Mouse (Mus musculus): ENCODE data around the gene Elmo3. TPM values are rescaled to one million over a fixed set of nuclear protein-coding genes. Genes with fewer than 3 reads are reported as not detected.
A peak's percentile ranks its signal among the peaks of the same experiment; 100 is the strongest.

Gene Elmo3
- polyA plus RNA-seq, 1 experiment from 2014 or later, result 2.1 TPM

DNA sequence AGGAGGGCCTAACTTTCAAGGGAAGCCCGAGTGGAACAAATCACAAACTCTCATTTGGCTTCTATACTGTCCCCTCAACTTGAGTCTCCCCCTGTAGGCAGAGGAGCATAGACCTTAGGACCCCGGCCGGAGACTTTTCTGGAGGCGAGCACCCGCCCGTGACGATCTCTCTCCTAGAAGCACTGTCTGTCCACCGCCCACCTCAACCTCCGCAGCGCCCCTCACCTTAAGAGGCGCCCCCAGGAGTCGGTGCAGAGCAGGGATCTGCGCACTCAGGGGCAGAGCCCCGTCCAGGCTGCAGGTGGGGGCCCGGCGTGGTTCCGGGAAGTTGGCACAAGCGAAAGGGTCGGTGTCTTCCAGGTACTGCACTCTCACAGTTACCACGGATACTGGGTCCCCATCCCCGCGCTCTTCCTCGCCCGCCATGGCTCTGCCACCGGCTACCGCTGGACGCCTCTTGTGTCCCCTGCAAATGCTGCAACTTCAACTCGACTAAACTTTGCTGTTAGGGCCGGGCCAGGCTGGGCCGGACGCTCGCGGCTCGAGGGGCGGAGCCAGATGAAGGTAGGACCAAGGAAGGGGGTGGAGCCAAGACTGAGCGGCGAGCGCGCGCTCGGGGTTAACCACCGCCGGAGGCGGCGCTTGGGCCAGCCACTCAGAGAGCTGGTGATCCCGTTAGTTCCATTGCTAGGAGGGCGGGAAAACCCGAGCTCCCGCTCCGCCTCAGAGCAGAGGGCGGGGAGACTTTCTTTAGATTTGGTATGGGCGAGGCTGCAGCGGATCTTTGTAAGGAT lies 42.2 kb downstream of the Elmo3 start, which contains the start of gene Fhod1:
Fhod1 (minus strand) TSS at position 526 of the 794 bp plus-strand sequence.
- peak within 1 kb of the TSS; percentile 79 for H3K9ac ChIP-seq
- peak within 1 kb of the TSS; percentile 95 for H3K4me2 ChIP-seq
- peaks cover 65% of the 10 kb centered on the region for H3K27me3 ChIP-seq
- peak; percentile 87 for DNase-seq
- ATAC-seq (ENCODE audit: low read depth), result peak; percentile 90
- peaks cover 62% of the 10 kb centered on the region for H3K4me1 ChIP-seq (replicated peaks)
- peak within 1 kb of the TSS; percentile 60 for H3K27ac ChIP-seq
- no peaks in the 10 kb centered on the region for H3K9me3 ChIP-seq (replicated peaks)
- WGBS (ENCODE audit: insufficient replicate concordance), result under 1% methylated on average over 53 of the region's 53 CpGs
- H3K36me3 ChIP-seq, result no peaks in the 10 kb centered on the region
- H3K4me3 ChIP-seq (replicated peaks), result peak within 1 kb of the TSS; percentile 72

DNA sequence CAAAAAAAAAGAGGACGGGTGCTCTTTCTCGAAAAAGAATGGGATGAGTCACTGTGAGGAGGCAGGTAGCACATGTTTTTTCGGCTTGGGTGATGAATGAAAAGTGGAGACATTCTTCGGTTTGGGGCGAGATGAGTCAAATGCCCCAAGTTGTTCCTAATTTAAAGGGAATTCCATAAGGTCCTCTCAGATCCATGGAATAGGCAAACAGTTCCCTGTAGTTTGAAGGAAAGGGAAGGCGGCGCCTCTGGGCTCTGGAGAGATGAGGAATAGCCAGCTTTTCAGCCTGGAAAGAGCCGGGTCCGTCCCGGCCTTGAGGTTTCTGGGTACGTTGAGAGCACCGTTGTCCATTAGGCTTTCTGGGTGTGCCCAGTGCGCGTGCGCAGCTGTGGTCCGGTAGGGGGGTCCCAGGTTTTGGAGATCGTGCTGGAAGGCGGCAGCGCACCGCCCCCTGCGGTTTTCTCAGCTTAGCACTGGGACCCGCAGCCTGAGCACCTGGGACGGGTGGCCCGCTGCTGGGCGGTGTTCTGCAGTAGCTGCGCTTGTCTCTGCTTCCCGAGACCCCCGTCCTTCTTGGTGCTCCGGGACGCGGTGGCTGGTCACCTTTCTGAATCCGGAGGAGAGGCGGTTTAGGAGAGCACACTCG lies 43.2 kb downstream of the Elmo3 start, which contains the start of gene Slc9a5:
Slc9a5 (plus strand) TSS at position 394 of the 646 bp plus-strand sequence.
- no peaks in the 10 kb centered on the region for H3K36me3 ChIP-seq
- H3K4me3 ChIP-seq (replicated peaks), result peak within 1 kb of the TSS; percentile 72
- no peaks in the 10 kb centered on the region for H3K9me3 ChIP-seq (replicated peaks)
- no peak for DNase-seq
- under 1% methylated on average over 34 of the region's 34 CpGs for WGBS (ENCODE audit: insufficient replicate concordance)
- peak within 1 kb of the TSS; percentile 95 for H3K4me2 ChIP-seq
- peaks cover 74% of the 10 kb centered on the region for H3K27me3 ChIP-seq
- no peak within 1 kb of the TSS; the same call in 1 of the 2 replicates for H3K27ac ChIP-seq
- H3K4me1 ChIP-seq (replicated peaks), result peaks cover 54% of the 10 kb centered on the region
- no peak for ATAC-seq (ENCODE audit: low read depth)
- peak within 1 kb of the TSS; percentile 79 for H3K9ac ChIP-seq

DNA sequence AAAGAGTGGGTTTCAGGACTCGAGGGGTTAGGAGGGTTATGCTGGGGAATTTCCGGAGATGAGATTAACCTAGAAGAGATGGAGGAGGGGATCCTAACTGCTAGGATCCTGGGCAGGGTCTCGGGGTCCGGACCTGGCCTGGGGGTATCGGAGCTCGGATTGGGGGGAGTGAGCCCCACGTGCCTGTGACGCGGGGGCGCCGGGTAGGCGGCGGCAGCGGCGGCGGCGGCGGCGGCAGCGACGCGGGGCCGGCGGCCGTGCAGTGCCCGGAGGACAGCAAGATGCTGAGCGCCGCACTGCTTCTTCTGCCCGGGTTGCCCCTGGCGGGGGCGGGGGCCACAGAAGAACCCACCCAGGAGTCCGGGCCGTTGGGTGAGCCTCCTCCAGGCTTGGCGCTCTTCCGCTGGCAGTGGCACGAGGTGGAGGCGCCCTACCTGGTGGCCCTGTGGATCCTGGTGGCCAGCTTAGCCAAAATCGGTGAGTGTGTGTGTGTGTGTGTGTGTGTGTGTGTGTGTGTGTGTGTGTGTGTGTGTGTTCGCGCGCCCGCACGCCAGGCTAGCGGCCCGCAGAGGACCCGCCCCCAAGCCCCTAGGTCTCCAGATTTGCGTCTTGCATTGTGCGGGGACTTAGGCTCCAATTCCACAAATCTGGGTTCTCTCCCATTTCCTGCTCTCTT lies 43.8 kb downstream of the Elmo3 start:
- peak overlapping the region; percentile 95 for H3K4me2 ChIP-seq
- H3K27ac ChIP-seq, result no peak overlapping the region
- peak overlapping the region; percentile 51 for H3K9ac ChIP-seq
- no peaks in the 10 kb centered on the region for H3K36me3 ChIP-seq
- H3K4me3 ChIP-seq (replicated peaks), result peak overlapping the region; percentile 72
- H3K9me3 ChIP-seq (replicated peaks), result no peaks in the 10 kb centered on the region
- no peak for ATAC-seq (ENCODE audit: low read depth)
- peaks cover 50% of the 10 kb centered on the region for H3K4me1 ChIP-seq (replicated peaks)
- 1% methylated on average over 38 of the region's 48 CpGs for WGBS (ENCODE audit: insufficient replicate concordance)
- peaks cover 77% of the 10 kb centered on the region for H3K27me3 ChIP-seq
- DNase-seq, result no peak

- H3K27me3 ChIP-seq, result peaks cover 77% of the 10 kb centered on the region
- 54% methylated on average over 7 of the region's 7 CpGs for WGBS (ENCODE audit: insufficient replicate concordance)
- H3K4me3 ChIP-seq (replicated peaks), result no peak overlapping the region
- peaks cover 40% of the 10 kb centered on the region for H3K4me1 ChIP-seq (replicated peaks)
- ATAC-seq (ENCODE audit: low read depth), result no peak
- no peak overlapping the region for H3K9ac ChIP-seq
- no peak overlapping the region for H3K4me2 ChIP-seq
- DNase-seq, result no peak
- no peaks in the 10 kb centered on the region for H3K36me3 ChIP-seq
- no peak overlapping the region for H3K27ac ChIP-seq
- no peaks in the 10 kb centered on the region for H3K9me3 ChIP-seq (replicated peaks)
Observed at GRCm38 (mm10) chr8:105350186-105350585, 44.8 kb downstream of the Elmo3 start.

DNA sequence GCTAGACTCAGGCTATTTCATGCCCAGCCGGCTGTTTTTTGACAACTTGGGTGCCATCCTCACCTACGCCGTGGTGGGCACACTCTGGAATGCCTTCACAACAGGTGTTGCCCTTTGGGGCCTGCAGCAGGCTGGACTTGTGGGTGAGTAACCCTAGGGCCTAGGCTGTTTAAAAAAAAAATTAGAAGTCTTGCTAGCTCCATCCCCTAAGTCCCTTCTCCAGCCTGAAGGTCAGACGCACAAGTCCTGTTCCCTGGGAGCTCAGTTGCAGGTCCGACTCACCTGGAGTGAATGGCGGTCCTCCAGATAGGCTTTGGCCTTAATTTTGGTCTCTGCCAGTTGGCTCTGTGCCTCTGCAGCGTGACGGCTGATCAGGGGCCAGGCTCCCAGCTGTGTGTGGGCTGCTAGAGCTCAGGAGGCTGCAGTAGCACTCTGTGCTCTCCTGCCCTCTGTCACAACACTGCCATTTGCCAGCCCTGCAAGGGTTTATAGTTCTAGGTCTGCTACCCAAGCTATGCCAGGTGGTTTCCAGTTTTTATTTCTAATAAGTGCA lies 48.3 kb downstream of the Elmo3 start:
- Histone ChIP-seq H3K36me3 (no peaks in the 10 kb centered on the region), H3K9me3 (replicated peaks) (no peaks in the 10 kb centered on the region), H3K4me2 (no peak overlapping the region), H3K4me3 (replicated peaks) (no peak overlapping the region), H3K9ac (no peak overlapping the region), H3K27me3 (peaks cover 50% of the 10 kb centered on the region), H3K27ac (no peak overlapping the region), H3K4me1 (replicated peaks) (peaks cover 9% of the 10 kb centered on the region)
- WGBS (ENCODE audit: insufficient replicate concordance), result 78% methylated on average over 8 of the region's 8 CpGs
- DNase-seq (no peak), ATAC-seq (ENCODE audit: low read depth) (no peak)

DNA sequence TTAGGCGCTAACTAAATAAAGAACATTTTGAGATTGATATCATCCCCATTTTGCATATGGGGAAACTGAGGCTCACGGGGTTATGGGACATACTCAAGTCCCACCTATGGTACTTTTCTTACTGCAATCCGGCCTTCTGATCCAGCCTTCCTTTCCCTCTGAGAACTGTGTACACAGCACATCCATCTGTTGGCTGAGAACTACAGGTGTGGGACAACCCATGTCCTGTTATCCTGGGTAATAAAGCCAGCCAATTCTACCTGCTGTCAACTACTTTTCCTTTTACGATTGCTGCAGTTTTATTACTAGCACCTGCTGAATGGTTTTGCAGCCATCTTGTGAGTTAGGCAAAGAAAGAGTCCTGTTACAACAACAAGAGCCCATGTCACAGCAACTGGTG lies 49.1 kb downstream of the Elmo3 start:
- no peak overlapping the region for H3K27ac ChIP-seq
- H3K9ac ChIP-seq, result no peak overlapping the region
- no peaks in the 10 kb centered on the region for H3K36me3 ChIP-seq
- no peak overlapping the region for H3K4me3 ChIP-seq (replicated peaks)
- 0 out of 2 replicates have a peak, but pooled peaks cover 1% of the 10 kb centered on the region for H3K4me1 ChIP-seq (replicated peaks)
- WGBS (ENCODE audit: insufficient replicate concordance), result 70% methylated on average over 4 of the region's 4 CpGs
- DNase-seq, result no peak
- no peaks in the 10 kb centered on the region for H3K9me3 ChIP-seq (replicated peaks)
- peaks cover 49% of the 10 kb centered on the region for H3K27me3 ChIP-seq
- H3K4me2 ChIP-seq, result no peak overlapping the region
- no peak for ATAC-seq (ENCODE audit: low read depth)

- WGBS (ENCODE audit: insufficient replicate concordance), result 40% methylated on average over 26 of the region's 26 CpGs
- Histone ChIP-seq H3K36me3 (no peaks in the 10 kb centered on the region), H3K4me3 (replicated peaks) (no peak overlapping the region), H3K4me1 (replicated peaks) (no peaks in the 10 kb centered on the region), H3K27me3 (peaks cover 40% of the 10 kb centered on the region), H3K9me3 (replicated peaks) (no peaks in the 10 kb centered on the region), H3K27ac (no peak overlapping the region), H3K4me2 (no peak overlapping the region), H3K9ac (no peak overlapping the region)
- ATAC-seq (ENCODE audit: low read depth) (peak; percentile 20; the same call in 1 of the 2 replicates), DNase-seq (no peak)
Observed at GRCm38 (mm10) chr8:105355179-105356024, 50.0 kb downstream of the Elmo3 start.

- H3K9me3 ChIP-seq (replicated peaks), result no peaks in the 10 kb centered on the region
- 80% methylated on average over 14 of the region's 14 CpGs for WGBS (ENCODE audit: insufficient replicate concordance)
- no peaks in the 10 kb centered on the region for H3K4me1 ChIP-seq (replicated peaks)
- DNase-seq (no peak), ATAC-seq (ENCODE audit: low read depth) (no peak)
- no peak overlapping the region for H3K9ac ChIP-seq
- no peak overlapping the region for H3K27ac ChIP-seq
- H3K4me2 ChIP-seq, result no peak overlapping the region
- no peak overlapping the region for H3K4me3 ChIP-seq (replicated peaks)
- H3K36me3 ChIP-seq, result no peaks in the 10 kb centered on the region
- H3K27me3 ChIP-seq, result peaks cover 27% of the 10 kb centered on the region
Observed at GRCm38 (mm10) chr8:105356681-105357080, 51.3 kb downstream of the Elmo3 start.

GRCm38 (mm10) chr8:105359208-105359607 lies 53.8 kb downstream of the Elmo3 start:
- Histone ChIP-seq H3K27ac (no peak overlapping the region), H3K4me1 (replicated peaks) (no peaks in the 10 kb centered on the region), H3K9me3 (replicated peaks) (no peaks in the 10 kb centered on the region), H3K36me3 (no peaks in the 10 kb centered on the region), H3K4me3 (replicated peaks) (no peak overlapping the region), H3K27me3 (peaks cover 7% of the 10 kb centered on the region; the same call in 1 of the 2 replicates), H3K9ac (no peak overlapping the region), H3K4me2 (no peak overlapping the region)
- ATAC-seq (ENCODE audit: low read depth) (no peak), DNase-seq (no peak)
- 70% methylated on average over 15 of the region's 15 CpGs for WGBS (ENCODE audit: insufficient replicate concordance)

- ATAC-seq (ENCODE audit: low read depth) (no peak), DNase-seq (no peak)
- peaks cover 7% of the 10 kb centered on the region; the same call in 1 of the 2 replicates for H3K27me3 ChIP-seq
- no peaks in the 10 kb centered on the region for H3K36me3 ChIP-seq
- H3K27ac ChIP-seq, result no peak overlapping the region
- H3K4me2 ChIP-seq, result no peak overlapping the region
- no peak overlapping the region for H3K9ac ChIP-seq
- WGBS (ENCODE audit: insufficient replicate concordance), result 53% methylated on average over 4 of the region's 4 CpGs
- no peaks in the 10 kb centered on the region for H3K4me1 ChIP-seq (replicated peaks)
- H3K9me3 ChIP-seq (replicated peaks), result no peaks in the 10 kb centered on the region
- H3K4me3 ChIP-seq (replicated peaks), result no peak overlapping the region
Observed at GRCm38 (mm10) chr8:105359646-105360045, 54.2 kb downstream of the Elmo3 start.
